Mouse (Mus musculus) kidney, postnatal 0 days (tissue): ENCODE results near the gene Stat5a. TPM values are rescaled to one million over a fixed set of nuclear protein-coding genes. Genes with fewer than 3 reads are reported as not detected.

Source experiments
- ATAC-seq: fragments of 200-750 bp; cut with Nextera tagmentation; replicated peaks from 2 replicates; pipeline ENCODE4 v1.8.0; 2017; ENCODE audit warnings: low read depth, moderate number of reproducible peaks, moderate TSS enrichment, moderate library complexity; ENCODE audit not compliant: low FRiP score
- DNase-seq: peaks from one replicate; pipeline ENCODE4 v3.0.0-alpha.2; 2016; ENCODE audit warnings: low spot score
- H3K27ac ChIP-seq: fragments of 300-500 bp; sonication (generic); 2 replicates; pipeline ENCODE4 v1.5.1; 2014; ENCODE audit warnings: mild to moderate bottlenecking
- H3K27me3 ChIP-seq: fragments of 300-500 bp; sonication (generic); 2 replicates; pipeline ENCODE4 v1.6.1; 2014; ENCODE audit warnings: low read length, mixed read lengths; ENCODE audit not compliant: insufficient read depth
- H3K36me3 ChIP-seq: fragments of 300-500 bp; sonication (generic); 2 replicates; pipeline ENCODE4 v1.6.1; 2014; ENCODE audit warnings: low read length, mixed read lengths; ENCODE audit not compliant: insufficient read depth
- H3K4me1 ChIP-seq: fragments of 300-500 bp; sonication (generic); replicated peaks from 2 replicates; pipeline ENCODE4 v1.6.1; 2014; ENCODE audit warnings: antibody characterized with exemption, low read length, mixed read lengths; ENCODE audit not compliant: insufficient read depth
- H3K4me2 ChIP-seq: fragments of 300-500 bp; sonication (generic); 2 replicates; pipeline ENCODE4 v1.6.1; 2014; ENCODE audit warnings: mild to moderate bottlenecking, low read length, moderate library complexity, mixed read lengths
- H3K4me3 ChIP-seq: fragments of 300-500 bp; sonication (generic); replicated peaks from 2 replicates; pipeline ENCODE4 v1.5.1; 2014; ENCODE audit warnings: low read depth, low read length
- H3K9ac ChIP-seq: fragments of 300-500 bp; sonication (generic); 2 replicates; pipeline ENCODE4 v1.6.1; 2014; ENCODE audit warnings: low read depth, low read length
- H3K9me3 ChIP-seq: fragments of 300-500 bp; sonication (generic); replicated peaks from 2 replicates; pipeline ENCODE4 v1.6.1; 2016; ENCODE audit warnings: low read length, inconsistent platforms, mixed read lengths
- CTCF ChIP-seq: IDR thresholded peaks from 2 replicates; pipeline ENCODE4 v1.5.1; 2016; ENCODE audit warnings: antibody characterized with exemption, low read depth, mild to moderate bottlenecking, moderate library complexity
- WGBS: fragments of 180-500 bp; shearing (Covaris S2); extraction: QIAGEN DNeasy Blood & Tissue Kit; methylation state at CpG from one replicate; pipeline ENCODE4 v1.1.7; 2014; 5-methylcytosine and 5-hydroxymethylcytosine counted together
- polyA plus RNA-seq: library from polyadenylated mRNA; unstranded; fragments of >200 nt; fragmentation: Nextera tagmentation; extraction: Ambion mirVana; gene quantifications from 2 replicates; pipeline ENCODE4 v1.2.1, GENCODE M21; 2015

Stat5a gene
- polyA plus RNA-seq, 1 experiment from 2014 or later, result 4.0 TPM

DNA sequence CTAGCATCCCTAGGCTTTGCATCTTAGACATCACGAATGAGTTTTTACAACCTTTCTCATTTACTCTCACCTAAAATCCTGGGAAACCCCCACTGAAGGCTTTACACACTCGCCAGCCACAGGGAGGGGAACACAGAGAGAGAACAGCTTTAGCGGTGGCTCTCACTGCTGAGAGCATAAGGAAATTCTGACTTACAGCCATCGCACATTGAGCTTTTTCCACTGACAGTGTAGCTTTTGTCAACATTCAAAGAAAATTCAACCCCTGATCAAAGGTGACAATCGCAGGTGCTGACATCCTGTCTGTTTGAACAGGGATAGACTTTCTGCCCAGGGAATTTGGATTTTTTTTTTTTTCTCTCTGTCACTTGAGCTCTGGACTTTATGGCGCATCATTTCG, 17.1 kb upstream of the Stat5a start:
- TF ChIP-seq CTCF, result no peak
- H3K4me2 ChIP-seq, result no peak overlapping the region
- H3K36me3 ChIP-seq, result no peaks in the 10 kb centered on the region
- no peak overlapping the region for H3K27ac ChIP-seq
- no peak overlapping the region for H3K9ac ChIP-seq
- no peaks in the 10 kb centered on the region for H3K9me3 ChIP-seq
- no peak overlapping the region for H3K4me3 ChIP-seq
- 71% methylated on average over 7 of the region's 7 CpGs for WGBS
- DNase-seq (no peak), ATAC-seq (no peak)
- no peaks in the 10 kb centered on the region for H3K27me3 ChIP-seq
- H3K4me1 ChIP-seq, result no peaks in the 10 kb centered on the region

- Histone ChIP-seq H3K9me3 (no peaks in the 10 kb centered on the region), H3K27ac (no peak overlapping the region), H3K4me1 (no peaks in the 10 kb centered on the region), H3K4me2 (no peak overlapping the region), H3K4me3 (no peak overlapping the region), H3K36me3 (no peaks in the 10 kb centered on the region), H3K27me3 (no peaks in the 10 kb centered on the region), H3K9ac (no peak overlapping the region)
- no peak for ATAC-seq
- WGBS, result 92% methylated on average over 8 of the region's 8 CpGs
- no peak for DNase-seq
- TF ChIP-seq CTCF, result no peak
Observed at GRCm38 (mm10) chr11:100843070-100843669, 16.0 kb upstream of the Stat5a start.

GRCm38 (mm10) chr11:100844121-100844520, 15.0 kb upstream of the Stat5a start:
- Histone ChIP-seq H3K27ac (no peak overlapping the region), H3K4me3 (no peak overlapping the region), H3K4me2 (no peak overlapping the region), H3K36me3 (no peaks in the 10 kb centered on the region), H3K9me3 (no peaks in the 10 kb centered on the region), H3K27me3 (no peaks in the 10 kb centered on the region), H3K9ac (no peak overlapping the region), H3K4me1 (0 out of 2 replicates have a peak, but pooled peaks cover 4% of the 10 kb centered on the region)
- TF ChIP-seq CTCF, result no peak
- WGBS, result 92% methylated on average over 4 of the region's 4 CpGs
- DNase-seq, result no peak
- ATAC-seq, result no peak

- no peak for DNase-seq
- no peak overlapping the region for H3K4me3 ChIP-seq
- 0 out of 2 replicates have a peak, but pooled peaks cover 7% of the 10 kb centered on the region for H3K4me1 ChIP-seq
- no peak for TF ChIP-seq CTCF
- no peak overlapping the region for H3K27ac ChIP-seq
- H3K9me3 ChIP-seq, result no peaks in the 10 kb centered on the region
- no peaks in the 10 kb centered on the region for H3K36me3 ChIP-seq
- WGBS, result 82% methylated on average over 6 of the region's 6 CpGs
- no peak overlapping the region for H3K4me2 ChIP-seq
- ATAC-seq, result no peak
- no peaks in the 10 kb centered on the region for H3K27me3 ChIP-seq
- no peak overlapping the region for H3K9ac ChIP-seq
Observed at GRCm38 (mm10) chr11:100845793-100846192, 13.4 kb upstream of the Stat5a start.

DNA sequence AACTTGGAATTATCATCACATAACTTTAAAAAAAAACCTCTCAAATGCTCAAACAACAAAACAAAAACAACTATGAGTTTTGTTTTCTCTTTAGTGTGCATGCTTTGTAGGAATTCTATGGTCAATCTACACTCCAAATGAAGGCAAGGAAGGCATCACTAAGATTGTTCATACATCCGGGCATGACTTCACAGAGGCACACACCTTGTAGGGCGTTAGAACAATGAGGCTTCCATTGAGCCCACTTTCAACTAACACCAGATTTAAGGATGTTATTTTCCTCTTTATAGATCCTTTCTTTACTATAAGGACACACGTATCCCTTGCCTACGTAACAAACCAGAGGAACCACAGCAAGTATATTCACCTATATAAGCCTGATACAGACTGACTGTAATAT, 11.6 kb upstream of the Stat5a start:
- no peak for ATAC-seq
- no peak overlapping the region for H3K9ac ChIP-seq
- no peak overlapping the region for H3K4me2 ChIP-seq
- no peak for DNase-seq
- no peak for TF ChIP-seq CTCF
- H3K4me3 ChIP-seq, result no peak overlapping the region
- no peaks in the 10 kb centered on the region for H3K9me3 ChIP-seq
- no peak overlapping the region for H3K27ac ChIP-seq
- no peaks in the 10 kb centered on the region for H3K36me3 ChIP-seq
- WGBS, result 93% methylated on average over 4 of the region's 4 CpGs
- 0 out of 2 replicates have a peak, but pooled peaks cover 7% of the 10 kb centered on the region for H3K4me1 ChIP-seq
- H3K27me3 ChIP-seq, result no peaks in the 10 kb centered on the region

- ATAC-seq (no peak), DNase-seq (no peak)
- TF ChIP-seq CTCF, result no peak
- H3K9ac ChIP-seq, result no peak overlapping the region
- 0 out of 2 replicates have a peak, but pooled peaks cover 7% of the 10 kb centered on the region for H3K4me1 ChIP-seq
- H3K27ac ChIP-seq, result no peak overlapping the region
- no peak overlapping the region for H3K4me2 ChIP-seq
- H3K4me3 ChIP-seq, result no peak overlapping the region
- 51% methylated on average over 4 of the region's 4 CpGs for WGBS
- no peaks in the 10 kb centered on the region for H3K9me3 ChIP-seq
- no peaks in the 10 kb centered on the region for H3K27me3 ChIP-seq
- no peaks in the 10 kb centered on the region for H3K36me3 ChIP-seq
Observed at GRCm38 (mm10) chr11:100848080-100848479, 11.1 kb upstream of the Stat5a start.
